Mouse (Mus musculus): Measurements from ENCODE around the gene Lgals2.
A peak's percentile ranks its signal among the peaks of the same experiment; 100 is the strongest.

Gene Lgals2

DNA sequence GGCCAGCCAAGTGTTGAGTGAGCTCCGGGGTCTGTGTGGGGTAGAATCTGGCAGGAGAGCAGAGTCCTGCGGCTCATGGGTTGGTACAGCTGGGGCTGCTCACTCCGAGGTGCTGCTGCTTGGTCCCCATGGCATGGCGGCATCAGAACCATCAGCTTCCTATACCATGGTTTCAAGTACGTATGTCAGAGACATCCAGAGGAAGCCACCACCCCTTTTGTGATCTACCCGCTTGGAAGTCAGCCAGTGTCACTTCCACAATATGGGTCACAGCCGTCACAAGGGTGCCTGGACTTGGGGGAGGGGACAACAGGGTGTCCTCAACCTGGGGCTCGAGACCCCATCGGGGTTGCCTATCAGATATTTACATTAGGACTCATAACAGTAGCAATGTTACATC, 45.2 kb downstream of the Lgals2 start:
- DNase-seq, result peak; percentile 33

DNA sequence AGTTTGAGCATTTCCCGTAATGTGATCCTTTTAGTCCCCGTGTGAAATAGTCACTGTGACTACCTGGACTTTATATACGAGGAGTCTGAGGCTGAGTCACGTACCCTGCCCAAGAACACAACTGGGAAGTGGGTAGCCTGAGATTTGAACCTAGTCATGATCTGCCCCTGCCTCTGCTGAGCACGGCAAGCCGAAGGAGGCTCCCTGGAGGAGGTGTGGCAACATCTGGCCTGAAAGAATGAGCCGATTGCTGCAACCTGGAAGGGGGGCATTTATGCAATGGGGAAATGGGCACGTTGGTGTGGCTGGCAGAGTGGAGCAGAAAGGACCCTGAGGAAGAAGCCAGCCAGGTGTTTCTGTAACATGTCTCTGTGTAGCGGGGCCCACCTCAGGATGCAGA, 45.6 kb downstream of the Lgals2 start:
- DNase-seq, result no peak

DNA sequence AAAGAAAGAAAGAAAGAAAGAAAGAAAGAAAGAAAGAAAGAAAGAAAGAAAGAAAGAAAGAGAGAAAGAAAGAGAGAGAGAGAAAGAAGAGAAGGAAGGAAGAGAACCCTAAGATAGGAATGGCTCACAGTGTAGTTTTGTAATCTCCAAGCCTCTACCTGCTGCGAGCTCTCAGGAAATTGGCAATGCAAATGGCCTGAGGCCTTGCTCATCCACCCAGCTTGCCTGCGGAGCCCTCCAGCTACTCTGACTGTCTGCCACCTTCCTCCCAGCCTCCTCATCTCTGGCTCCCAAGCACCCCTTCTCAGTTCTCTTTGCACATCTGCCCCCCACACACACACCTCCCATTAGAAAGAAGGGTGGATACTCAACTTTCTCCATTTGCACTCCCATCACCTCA, 46.3 kb downstream of the Lgals2 start:
- no peak for DNase-seq

DNA sequence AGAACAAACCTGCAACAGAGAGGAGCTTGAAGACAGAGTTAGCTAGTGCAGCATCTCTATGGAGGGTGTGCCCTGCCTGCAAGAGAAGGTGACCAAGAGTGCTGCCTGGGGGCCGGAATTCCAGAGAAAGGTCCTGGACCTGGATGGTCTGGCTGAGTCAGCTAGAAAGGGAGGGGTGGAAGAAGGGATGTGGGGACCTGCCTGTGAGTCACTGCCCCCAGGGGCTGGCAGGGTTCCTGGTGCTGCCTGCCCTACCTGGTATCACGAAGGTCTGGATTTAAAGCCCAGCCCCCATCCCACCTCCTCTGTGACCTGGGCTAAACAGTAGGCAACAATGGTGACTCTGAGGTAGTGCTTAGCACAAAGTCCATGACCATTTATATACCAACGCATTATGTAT, 48.2 kb downstream of the Lgals2 start:
- no peak for DNase-seq

DNA sequence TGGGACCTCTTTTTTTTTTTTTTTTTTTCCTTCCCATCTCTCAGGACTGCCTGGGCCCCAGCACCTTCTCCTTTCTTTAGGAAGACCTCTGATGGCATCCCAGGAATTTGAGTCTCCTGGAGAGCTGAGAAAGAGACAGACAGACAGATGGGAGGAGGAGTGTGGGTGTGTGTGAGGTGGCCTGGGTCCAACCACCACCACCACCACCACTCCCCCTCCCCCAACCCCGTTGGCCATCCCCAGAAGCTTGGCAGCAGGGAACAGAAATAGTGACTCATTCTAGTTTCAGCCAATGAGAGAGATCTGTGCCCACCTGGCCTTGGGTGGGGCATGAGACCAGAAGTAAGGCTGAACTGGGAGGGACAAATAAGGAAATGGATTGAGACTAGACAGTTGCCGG, 48.7 kb downstream of the Lgals2 start:
- no peak for DNase-seq

DNA sequence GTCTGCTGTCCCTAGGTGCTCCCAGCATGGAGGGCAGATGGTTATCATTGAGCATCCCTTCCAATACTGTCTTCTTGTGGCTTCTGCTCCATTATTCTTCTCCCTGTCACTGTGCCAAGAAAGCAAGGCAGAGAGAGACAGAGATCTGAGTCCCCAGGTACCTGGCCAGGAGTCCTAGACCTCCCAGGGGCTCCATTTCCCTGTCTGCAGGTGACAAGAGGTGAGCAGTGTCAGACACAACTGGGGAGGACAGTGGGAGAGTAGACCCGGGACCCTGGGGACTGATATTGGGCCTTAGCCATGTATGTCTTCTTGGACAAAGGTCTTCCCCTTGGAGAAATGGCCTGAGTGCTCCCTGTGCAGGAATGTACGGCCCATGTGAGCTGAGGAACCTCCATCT, 50.0 kb downstream of the Lgals2 start:
- no peak for DNase-seq

DNA sequence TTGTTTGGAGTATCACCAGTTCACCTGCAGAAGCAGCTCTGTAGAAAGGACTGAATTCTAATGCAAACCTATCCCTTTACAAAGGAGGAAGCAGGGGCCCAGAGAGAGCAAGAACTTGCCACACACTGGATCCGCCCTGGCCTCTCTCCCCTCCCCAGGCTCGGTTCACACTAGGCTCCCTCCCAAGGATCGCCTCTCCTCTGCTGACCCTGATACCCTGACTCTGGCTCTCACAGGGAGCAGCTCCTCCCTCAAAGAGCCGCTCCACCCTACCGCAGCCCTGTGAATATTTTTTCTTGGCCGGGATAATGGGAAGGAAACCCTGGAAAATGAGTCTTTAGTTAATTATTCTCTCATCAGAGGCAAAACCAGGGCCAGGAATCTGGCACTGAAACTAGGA, 51.0 kb downstream of the Lgals2 start:
- DNase-seq, result peak; percentile 41

DNA sequence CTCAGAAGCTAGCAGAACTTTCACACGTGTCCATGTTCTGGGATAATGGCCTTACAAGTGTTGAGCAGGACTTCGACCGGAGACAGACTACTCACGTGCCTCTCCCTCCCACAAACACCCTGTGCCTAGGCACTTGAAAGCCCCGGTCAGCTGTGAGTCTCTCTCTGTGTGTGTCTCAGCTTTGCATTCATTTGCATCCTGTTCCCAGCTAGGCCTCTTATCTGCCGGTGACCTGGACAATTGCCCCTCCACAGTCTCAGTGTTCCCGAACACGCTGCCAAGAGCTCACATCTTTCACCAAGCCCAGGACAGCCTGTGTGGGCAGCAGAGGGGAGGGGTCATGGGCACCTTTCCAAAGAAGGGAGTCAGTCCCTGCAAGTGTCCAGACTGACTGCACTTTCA, 51.8 kb downstream of the Lgals2 start:
- DNase-seq, result peak; percentile 92

DNA sequence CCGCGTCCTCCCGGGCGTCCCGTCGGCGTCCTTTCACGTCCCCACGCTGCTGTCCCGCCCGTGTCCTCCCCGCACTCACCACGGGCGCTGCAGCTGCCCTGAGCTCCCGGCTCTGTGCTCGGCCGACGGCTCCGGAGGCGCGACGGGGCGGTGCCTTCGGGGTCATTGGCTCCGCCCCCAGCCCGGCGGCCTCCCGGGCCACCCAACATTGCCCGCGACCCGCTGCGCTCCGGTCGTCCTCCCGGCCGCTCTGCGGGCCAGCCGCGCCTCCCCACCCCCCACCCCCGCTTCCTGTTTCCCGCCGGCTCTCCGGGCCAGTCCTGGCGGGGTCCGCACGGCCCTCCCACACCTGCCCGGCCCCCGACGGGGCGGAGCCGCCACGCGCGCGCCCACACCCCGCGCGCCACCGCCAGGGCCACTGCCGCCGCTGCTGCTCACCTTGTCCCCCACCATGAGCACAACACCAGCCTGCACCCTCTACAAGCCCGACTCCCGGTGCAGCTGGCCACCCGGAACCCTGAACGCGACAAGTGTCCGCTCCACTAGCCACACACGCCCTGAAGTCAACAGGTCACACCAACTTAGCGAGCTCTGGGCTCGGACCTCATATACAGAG, 52.4 kb downstream of the Lgals2 start, which contains the start of gene Card10:
Card10 (minus strand) TSS at position 267 of the 616 bp plus-strand sequence.
- peak; percentile 69 for DNase-seq

DNA sequence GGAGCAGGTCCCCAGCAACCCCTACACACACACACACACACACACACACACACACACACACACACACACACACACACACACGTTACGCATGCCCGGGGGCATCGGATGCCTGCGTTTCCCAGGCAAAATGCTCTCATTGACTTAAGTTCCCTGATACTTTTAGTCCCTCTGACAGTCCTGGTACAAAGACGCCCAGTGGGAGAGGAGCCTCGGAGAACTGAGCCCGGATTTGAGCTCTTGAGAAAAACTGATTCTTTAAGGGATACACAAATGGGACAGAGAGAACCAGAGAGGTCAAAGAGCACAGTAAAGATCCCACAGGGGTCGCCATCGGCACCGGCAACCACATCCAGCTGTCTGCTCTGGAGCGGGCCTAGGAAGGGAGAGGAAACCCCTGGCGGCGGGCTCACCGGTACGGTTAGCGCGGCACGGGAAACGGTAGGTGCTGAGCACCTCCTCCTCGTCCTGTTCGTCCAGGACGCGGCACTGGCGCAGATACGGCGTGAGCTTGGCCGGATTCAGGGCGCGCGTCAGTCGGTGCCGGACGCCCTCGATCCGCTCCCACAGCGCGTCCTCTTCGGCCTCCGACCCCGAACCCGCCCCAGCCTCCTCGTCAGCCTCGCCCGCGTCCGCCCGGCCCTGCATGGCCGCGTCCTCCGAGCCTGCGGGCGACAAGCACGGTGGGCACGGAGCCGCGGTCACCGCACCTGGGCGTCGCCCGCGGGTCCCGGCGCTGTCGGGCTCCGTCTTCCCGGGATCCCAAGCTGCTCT, 53.2 kb downstream of the Lgals2 start:
- peak; percentile 56 for DNase-seq

DNA sequence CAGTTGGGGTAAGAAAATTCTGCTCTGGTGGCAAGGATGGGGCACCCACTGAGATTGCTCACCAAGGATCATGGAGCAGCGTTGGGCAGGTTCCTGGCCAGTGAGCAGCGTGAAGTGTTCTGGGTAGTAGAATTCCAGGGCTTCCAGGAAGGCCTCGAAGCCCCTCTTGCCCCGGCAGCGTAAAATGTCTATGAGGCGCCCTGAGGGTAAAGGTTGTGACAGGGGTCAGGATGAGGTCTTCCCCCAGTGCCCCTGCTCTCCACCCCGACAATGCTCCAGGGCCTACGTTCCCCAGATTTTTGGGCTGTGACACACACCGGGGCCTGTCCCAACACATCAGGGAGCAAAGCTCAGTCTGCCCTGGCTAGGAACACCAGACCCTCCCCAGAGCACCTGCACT, 53.8 kb downstream of the Lgals2 start:
- no peak for DNase-seq
